Mouse (Mus musculus) cerebellum, adult 8-10 months (tissue): ENCODE measurements around the gene Ddx50.
"Not testable (repeated sequence)": the region's sequence is repeated elsewhere in the genome, so short reads cannot be mapped to it uniquely, and the experiment has no call there.

Experiments used
- DNase-seq: peaks from one replicate; pipeline ENCODE4 v3.0.0; 2022

Ddx50 gene

DNA sequence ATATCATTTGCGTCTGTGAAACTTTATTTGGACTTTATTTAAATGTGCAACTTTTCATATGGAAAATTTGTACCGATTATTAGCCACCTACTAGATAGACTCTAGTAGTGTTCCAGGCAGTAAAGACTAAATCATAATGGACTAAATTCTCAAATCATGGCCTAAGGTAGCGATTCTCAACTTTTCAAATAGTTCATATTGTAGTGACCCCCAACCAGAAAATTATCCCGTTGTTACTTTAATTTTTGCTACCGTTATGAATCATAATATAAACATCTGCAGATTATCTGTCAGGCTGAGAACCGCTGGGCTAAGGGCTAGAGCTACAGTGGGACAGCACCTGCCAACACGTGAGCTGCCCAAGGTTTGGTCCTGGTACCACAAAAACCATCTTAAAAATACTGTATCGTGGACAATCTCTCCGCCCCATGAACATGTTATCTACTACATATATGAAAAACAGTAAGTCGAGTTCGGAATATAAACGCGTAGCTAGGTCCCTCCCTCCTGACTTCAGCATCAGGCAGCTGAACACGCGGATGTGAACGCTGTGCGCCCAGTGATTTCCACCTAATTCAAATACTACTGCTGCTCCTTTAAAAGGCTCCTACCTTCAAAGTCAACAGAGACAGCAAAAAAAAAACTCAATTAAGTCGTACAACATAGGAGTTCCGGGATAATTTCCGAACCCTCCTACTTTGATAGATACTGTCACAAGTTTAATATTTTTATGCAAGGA is 49.8 kb downstream of the Ddx50 start:
- no peak for DNase-seq

GRCm38 (mm10) chr10:62600056-62600455 is 51.0 kb downstream of the Ddx50 start:
- DNase-seq: no peak

DNA sequence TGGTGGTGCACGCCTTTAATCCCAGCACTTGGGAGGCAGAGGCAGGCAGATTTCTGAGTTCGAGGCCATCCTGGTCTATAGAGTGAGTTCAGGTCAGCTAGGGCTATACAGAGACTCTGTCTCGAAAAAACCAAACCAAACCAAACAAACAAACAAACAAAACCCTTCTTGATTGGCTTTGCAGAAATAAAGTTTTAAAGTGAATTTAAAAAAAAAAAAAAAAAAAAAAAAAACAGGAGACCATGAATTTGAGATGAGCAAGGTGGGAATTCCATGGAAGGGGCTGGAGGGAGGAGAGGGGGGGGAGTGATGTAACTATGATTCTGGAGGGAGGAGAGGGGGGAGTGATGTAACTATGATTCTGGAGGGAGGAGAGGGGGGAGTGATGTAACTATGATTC is 51.7 kb downstream of the Ddx50 start:
- not testable (repeated sequence) for DNase-seq

- DNase-seq: no peak
Observed at GRCm38 (mm10) chr10:62592496-62592895, 58.5 kb downstream of the Ddx50 start.

DNA sequence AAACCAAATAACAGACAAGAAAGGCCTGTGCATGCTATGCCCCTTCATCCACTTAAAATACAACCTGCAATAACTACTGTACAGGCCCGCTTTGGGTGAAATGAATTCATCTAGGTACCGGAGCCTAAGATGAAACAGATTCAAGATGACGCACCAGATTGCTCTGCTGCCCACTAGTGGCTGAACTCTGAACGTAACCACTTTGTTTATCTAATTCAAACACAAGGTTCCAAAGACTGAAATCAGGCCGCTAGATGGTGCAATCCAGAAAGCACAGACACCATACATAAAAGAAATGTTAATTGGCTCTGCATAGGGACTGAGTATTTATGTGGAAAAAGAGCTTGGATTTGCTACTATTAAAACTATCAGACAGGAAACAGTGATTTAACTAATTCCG is 60.8 kb downstream of the Ddx50 start:
- DNase-seq: peak; percentile 83

GRCm38 (mm10) chr10:62588616-62589015 is 62.4 kb downstream of the Ddx50 start:
- DNase-seq: peak; percentile 22

GRCm38 (mm10) chr10:62583245-62583644 is 67.8 kb downstream of the Ddx50 start:
- no peak for DNase-seq

- DNase-seq: no peak
Observed at GRCm38 (mm10) chr10:62582701-62583100, 68.3 kb downstream of the Ddx50 start.

DNA sequence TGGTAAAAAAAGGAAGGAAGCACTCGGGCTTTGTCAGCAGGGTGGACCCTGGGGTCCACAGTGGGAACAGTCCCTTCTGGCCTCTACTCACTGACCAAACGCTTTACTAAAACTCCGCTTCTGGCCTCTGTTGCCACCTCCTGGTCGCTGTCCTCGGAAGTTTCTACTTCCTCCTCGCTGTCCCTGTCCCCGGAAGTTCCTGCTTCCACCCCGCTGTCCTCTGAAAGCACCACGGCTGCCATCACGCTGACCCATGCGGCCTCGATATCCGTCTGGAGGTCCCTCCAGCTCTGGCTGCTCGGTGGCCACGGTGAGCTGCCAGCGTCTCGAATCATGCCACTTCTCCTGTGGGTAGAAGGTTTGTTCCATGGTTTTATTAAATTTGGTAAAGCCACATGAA is 68.8 kb downstream of the Ddx50 start:
- no peak for DNase-seq

DNA sequence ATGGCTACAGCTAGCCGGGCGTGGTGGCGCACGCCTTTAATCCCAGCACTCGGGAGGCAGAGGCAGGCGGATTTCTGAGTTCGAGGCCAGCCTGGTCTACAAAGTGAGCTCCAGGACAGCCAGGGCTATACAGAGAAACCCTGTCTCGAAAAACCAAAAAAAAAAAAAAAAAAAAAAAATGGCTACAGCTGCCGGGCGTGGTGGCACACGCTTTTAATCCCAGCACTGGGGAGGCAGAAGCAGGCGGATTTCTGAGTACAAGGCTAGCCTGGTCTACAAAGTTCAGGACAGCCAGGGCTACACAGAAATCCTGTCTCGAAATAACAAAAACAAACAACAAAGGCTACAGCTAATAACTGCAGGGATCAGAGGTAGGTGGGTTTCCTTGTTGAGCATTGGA is 71.9 kb downstream of the Ddx50 start:
- DNase-seq: not testable (repeated sequence)

- peak; percentile 95 for DNase-seq
Observed at GRCm38 (mm10) chr10:62578338-62579100, 72.5 kb downstream of the Ddx50 start, which contains the start of gene Kif1bp. Gene Kif1bp, minus strand, starts transcription at chr10:62578457.

- no peak for DNase-seq
Observed at GRCm38 (mm10) chr10:62577673-62578337, 73.2 kb downstream of the Ddx50 start.

DNA sequence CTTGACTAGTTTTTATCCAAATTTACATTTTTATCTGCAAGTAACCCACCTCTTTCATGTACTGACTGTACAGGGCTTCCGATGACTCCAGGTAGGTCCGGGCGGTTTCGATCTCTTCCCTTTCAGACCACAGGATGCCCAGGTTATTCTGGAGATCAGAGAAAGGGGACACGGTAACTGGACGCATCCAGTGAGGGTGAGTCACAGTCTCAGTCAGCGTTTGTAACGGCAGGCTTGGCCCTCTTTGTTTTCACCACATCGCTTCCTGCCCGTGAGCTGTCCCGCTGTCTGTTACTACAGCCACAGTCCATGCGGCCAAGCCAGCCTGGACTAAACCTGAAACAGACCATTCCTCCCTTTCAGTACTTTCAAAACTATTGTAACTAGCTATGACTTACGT is 76.0 kb downstream of the Ddx50 start:
- DNase-seq: no peak

DNA sequence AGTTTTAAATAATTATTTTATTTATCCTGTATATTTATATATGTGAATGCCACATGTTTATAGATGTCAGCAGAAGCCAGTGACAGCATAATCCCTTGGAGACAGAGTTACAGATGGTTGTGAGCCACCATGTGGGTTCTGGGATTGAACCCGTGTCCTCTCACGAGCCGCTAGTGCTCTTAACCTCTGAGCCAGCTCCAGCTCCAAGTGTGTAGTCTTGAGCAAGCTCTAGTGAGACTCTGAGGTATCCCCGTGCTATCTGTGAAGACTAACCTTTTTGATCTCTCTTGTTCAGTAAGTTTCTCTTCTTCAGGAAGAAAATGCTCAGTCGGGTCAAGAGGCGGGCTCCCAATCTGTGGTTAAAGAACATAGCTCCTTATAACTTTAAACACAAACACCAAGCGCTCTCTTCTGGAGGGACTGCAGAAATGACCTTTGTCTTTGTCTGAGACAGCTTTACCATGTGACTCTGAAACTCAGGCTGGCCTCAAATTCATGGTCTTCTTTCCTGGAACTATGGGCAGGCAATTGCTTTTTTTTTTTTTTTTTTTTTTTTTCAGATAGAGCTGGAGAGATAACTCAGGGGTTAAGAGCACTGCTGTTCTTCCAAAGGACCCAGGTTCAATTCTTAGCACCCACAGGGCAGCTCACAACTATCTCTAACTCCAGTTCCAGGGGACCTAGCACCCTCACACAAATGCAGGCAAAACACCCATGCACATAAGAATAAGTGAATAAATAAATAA is 80.7 kb downstream of the Ddx50 start:
- DNase-seq: no peak

DNA sequence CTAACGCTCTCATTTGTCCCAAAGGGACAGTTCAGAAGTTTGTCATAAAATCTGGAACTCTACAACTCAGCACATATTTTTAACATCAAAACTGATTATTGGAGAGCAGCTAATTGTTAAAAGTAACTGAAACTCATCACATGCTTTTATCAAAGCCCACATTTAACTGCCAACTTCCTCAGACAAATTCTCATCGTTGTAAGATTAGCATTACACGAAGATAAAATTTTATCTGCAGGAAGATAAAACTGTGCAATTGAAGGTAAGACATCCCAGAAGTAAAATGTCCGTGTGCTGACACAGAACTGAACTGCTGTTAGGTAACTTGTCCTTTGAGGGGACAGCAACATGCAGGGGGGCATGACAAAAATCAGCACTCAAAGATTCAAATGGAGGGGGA is 82.2 kb downstream of the Ddx50 start:
- no peak for DNase-seq
